ENCODE assay signal across 8 mouse cellular contexts in genomic region chr4:98545376-98545775, GRCm38 (mm10).
DNase-seq lines count a peak whose midpoint lies in the region; ATAC-seq and TF ChIP-seq lines count a peak whose summit lies in the region.

No protein-coding gene starts in this region.

- H3K36me3 ChIP-seq in forebrain, embryonic 14.5 days (ENCODE audit: control insufficient read depth, insufficient read depth, low read length): no peaks in the 10 kb centered on the region

- TF ChIP-seq CTCF in lung, adult 2 months (IDR thresholded peaks at IDR 0.05; ENCODE audit: insufficient read depth, low read length): peak; percentile 24; the same call in 1 of the 2 replicates

- 20% methylated on average over 1 of the region's 1 CpGs for WGBS in lung, adult 2 months
- WGBS in forebrain, embryonic 14.5 days: 11% methylated on average over 1 of the region's 1 CpGs

- H3K27me3 ChIP-seq in forebrain, embryonic 14.5 days (replicated peaks; ENCODE audit: control insufficient read depth, insufficient read depth, low read length): no peaks in the 10 kb centered on the region

- H3K27ac ChIP-seq in forebrain, embryonic 14.5 days (ENCODE audit: low read depth, low read length): no peak overlapping the region

- no peak for TF ChIP-seq POLR2A in lung, adult 2 months (IDR thresholded peaks at IDR 0.05; ENCODE audit: borderline replicate concordance, extremely low read depth, low read depth, low read length)

- ATAC-seq in forebrain, embryonic 14.5 days: peak; percentile 69; the same call in 1 of the 2 replicates

- H3K9me3 ChIP-seq in forebrain, embryonic 14.5 days (replicated peaks; ENCODE audit: control insufficient read depth, low read length): no peaks in the 10 kb centered on the region

- no peak overlapping the region for H3K9ac ChIP-seq in forebrain, embryonic 14.5 days (ENCODE audit: low read length)

- no peak overlapping the region for H3K4me3 ChIP-seq in lung, adult 2 months (replicated peaks; ENCODE audit: extremely low read depth, low read depth, low read length)
- H3K4me3 ChIP-seq in forebrain, embryonic 14.5 days (ENCODE audit: low read depth, low read length): no peak overlapping the region

- DNase-seq in adrenal gland, postnatal 14 days: peak; percentile 28
- DNase-seq in adrenal gland, postnatal 4 days (ENCODE audit: low spot score in 2 of 2): no peak
- DNase-seq in lung, adult 2 months: no peak
- no peak for DNase-seq in lung, postnatal 4 days
- DNase-seq in forebrain, embryonic 14.5 days (ENCODE audit: low spot score): peak; percentile 73
- DNase-seq in lung, postnatal 36 days: peak; percentile 47
- no peak for DNase-seq in layer of hippocampus, postnatal 36 days
- DNase-seq in frontal cortex, postnatal 25 days (ENCODE audit: low spot score in 2 of 2): no peak

- no peak overlapping the region for H3K4me2 ChIP-seq in forebrain, embryonic 14.5 days (ENCODE audit: low read length)

- no peaks in the 10 kb centered on the region for H3K4me1 ChIP-seq in lung, adult 2 months (ENCODE audit: control insufficient read depth, insufficient read depth, low read length)
- peaks cover 18% of the 10 kb centered on the region for H3K4me1 ChIP-seq in forebrain, embryonic 14.5 days (ENCODE audit: control insufficient read depth, insufficient read depth, low read length)

Comparison
In these comparisons a context has a peak if more than half of its experiments do, and no peak if none do; other contexts are left out.
1. DNase-seq: peak in adrenal gland, postnatal 14 days (single experiment), forebrain, embryonic 14.5 days (single experiment) and lung, postnatal 36 days (single experiment); none in adrenal gland, postnatal 4 days (0 of 2), lung, adult 2 months (single experiment), lung, postnatal 4 days (0 of 2), layer of hippocampus, postnatal 36 days (0 of 2) and frontal cortex, postnatal 25 days (0 of 2).